Mouse (Mus musculus) MEL-GATA-1-ER (cell line): ENCODE measurements around the gene Sergef.
"Not testable (repeated sequence)": the region's sequence is repeated elsewhere in the genome, so short reads cannot be mapped to it uniquely, and the experiment has no call there.

Experiments
- DNase-seq: peaks from one replicate; pipeline ENCODE4 v3.0.0-alpha.2; 2012; ENCODE audit warnings: low read depth; ENCODE audit errors: extremely low read depth

The Sergef gene

DNA sequence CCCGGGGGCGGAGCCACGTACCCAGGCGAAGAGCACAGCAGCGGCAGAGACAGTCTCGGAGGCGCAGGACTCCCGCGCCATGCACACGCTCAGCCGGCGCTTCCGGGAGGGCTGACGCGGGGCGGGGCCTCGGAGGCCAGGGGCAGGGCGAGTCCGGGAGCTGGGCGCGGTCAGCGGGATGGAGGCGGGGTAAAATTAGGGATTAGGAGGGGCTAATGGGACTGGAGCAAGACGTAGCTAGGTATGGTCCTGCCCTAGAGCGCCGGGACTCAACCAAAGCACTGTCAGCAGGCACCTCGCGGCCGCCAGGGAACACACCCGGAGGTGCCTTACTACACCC, at the start of gene Sergef:
TSS of gene Sergef (minus strand) at position 116 of the 340 bp plus-strand sequence.
- peak; percentile 65 for DNase-seq

DNA sequence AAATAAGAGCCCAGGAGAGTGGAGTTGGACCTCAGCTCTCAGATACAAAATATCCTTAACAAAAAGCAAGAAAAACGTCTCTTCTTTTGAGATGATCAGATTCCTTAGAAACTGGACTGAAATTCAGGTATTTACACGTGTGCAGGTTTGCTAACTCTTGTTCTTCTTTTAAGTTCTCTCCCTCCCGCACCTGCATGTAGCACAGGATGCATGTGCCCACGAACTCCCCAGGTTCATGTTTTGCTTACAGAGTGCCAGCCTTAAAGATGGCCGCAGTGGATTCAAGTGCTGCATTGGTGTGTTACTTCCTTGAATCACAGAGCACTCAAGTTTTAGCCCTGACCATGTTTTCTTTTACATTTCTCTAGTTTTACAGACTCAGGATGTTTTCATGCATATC, 47.2 kb upstream of the Sergef start:
- no peak for DNase-seq

DNA sequence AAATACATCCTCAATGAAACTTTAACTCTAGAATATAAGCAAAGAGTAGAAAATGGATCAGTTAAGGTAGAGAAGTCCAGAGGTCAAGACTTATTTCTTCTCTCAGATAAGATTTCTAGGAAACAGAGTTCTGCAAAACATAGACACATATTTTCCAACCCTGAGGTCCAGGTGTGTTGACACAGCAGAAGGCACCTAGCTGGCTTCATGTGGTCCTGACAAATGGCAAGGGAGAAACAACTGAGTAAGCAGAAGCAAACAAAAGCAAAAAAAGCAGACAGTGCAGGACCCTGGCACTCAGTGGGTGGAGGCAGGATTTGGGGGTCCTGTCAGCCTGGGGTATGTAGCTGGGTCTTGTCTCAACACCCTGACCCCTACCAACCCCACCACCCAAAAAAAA, 41.1 kb upstream of the Sergef start:
- DNase-seq = no peak

DNA sequence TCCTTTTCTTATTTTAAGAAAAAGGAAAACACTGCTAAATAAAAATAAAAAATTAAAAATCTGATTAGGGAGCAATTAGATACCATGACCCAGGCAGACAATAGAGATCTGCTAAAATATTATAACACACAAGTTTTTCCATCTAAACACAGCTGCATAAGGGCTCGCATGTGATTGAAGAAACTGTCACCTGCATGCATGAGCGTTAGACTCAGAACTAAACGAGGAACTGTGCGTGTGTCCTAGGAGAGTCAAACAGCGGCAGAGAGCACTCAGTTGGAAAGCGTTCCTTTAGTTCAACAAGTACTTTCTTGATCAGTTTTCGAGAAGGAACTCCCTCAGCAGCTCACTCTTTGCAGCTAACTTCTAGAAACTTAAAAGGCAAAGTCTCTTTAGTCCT, 39.4 kb upstream of the Sergef start:
- not testable (repeated sequence) for DNase-seq

DNA sequence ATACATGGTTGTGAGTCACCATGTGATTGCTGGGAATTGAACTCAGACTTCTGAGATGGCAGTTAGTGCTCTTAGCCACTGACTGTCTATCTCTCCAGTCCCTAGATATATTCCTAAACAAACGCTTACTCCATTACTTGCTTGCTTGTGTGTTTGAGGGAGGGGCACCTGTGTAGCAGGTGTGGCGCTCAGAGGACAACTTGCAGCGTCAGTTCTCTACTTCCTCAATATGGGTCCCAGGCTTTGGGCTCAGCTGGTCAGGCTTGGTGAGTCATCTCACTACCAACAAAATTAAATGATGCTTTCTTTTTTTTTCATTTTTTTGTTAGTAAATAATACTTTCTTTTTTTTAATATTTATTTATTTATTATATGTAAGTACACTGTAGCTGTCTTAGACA, 38.8 kb upstream of the Sergef start:
- no peak for DNase-seq

DNA sequence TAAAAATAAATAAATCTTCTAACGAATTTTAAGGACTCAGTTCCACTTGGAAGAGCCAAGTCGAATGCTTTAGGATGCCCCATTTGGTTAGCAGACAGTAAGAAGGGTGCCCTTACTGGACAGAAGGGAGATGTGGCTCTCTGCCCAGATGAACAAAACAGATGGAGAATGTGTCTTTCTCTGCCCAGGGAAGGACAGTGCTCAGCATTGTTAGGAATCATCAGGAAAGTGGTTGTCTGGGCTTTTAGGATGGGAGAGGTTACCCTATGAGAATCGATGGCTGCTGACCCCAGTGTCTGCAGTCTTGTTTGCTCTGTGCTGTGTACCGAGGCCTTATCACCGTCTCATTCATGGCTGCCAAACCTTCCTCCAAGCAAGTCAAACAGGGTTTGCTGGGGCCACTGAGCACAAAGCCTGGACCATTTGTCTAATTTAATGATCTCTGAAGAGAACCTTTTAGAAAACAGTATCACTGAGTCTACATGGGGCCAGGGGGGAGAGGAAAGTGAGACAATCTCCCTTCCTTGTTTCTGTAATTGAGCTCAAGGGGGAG, 37.3 kb upstream of the Sergef start:
- no peak for DNase-seq

DNA sequence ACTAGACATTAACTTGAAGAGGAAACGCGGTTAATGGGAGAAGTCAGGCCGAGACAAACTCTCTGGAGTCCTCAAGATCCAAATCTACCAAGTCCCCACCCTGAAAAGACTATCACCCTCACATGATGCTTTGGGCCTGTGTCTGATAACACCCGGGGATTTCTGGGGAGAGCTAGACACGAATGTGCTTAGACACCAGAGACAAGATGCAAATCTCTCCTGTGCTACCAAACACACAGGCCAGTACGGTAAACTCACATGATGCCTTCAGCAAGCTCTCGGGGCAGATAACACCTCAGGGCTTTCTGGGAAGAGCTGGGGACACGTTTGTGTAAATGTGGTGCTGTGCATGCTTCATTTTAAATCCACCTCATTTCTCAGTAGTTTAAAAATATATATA, 36.3 kb upstream of the Sergef start:
- DNase-seq = no peak

DNA sequence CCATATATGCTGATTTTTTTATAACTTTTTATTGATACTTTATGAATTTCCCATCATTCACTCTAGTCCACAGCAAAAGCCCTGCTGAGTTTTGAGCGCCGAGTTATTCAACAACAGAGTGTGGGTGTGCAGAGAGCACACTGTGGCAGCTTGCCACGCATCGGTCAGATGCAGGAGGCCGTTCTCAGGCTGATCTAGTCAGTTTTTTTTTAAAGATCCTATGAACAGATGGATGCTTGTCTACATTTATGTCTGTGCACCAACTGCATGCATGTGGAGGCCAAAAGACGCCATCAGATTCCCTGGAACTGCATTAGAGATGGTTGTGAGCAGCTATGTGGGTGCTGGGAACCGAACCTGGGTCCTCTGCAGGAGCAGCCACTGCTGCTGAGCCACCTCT, 35.5 kb upstream of the Sergef start:
- DNase-seq = no peak

DNA sequence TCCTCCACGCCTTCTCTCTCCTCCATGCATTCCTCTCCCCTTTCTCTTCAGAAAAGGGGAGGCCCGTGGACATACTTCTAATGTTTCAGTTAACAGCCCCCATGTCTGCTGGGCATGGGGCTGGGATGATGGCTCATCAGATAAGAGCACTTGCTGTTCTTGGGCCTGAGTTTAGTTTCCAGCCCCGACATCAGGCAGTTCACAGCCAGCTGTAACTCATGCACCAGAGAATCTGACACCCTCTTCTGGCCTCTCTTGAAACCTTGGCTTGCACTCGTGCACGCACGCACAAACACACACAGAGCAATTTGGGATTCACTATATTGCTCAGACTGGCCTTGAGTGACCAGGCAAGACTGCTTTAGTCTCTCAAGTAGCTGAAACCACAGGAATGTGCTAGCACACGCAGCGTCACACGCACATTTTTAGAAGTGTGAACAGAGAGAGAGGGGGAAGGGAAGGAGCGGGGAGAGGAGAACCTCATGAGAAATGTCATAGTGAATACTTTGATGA, 32.6 kb upstream of the Sergef start, which contains the start of gene Tph1:
TSS of gene Tph1 (minus strand) at position 378 of the 513 bp plus-strand sequence.
- DNase-seq = no peak

DNA sequence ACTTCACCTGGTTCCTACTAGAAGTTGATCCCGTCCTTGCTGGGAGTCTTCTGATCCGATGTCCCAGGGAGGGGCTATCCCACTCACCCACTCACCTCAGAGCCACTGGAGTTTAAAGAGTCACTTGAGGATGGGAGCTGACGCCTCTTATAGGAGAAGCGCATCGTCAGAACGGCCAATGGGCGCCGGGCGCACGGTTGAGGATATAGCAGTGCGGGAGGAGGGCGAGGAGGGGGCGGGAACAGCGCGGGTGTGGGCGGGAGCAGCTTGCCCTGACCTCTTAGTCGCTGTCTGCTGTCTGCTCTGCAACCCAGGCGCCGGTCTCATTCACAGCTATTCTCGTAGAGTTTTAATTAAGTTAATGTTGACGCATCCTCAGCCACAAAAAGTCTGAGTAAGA, 27.6 kb upstream of the Sergef start:
- no peak for DNase-seq

DNA sequence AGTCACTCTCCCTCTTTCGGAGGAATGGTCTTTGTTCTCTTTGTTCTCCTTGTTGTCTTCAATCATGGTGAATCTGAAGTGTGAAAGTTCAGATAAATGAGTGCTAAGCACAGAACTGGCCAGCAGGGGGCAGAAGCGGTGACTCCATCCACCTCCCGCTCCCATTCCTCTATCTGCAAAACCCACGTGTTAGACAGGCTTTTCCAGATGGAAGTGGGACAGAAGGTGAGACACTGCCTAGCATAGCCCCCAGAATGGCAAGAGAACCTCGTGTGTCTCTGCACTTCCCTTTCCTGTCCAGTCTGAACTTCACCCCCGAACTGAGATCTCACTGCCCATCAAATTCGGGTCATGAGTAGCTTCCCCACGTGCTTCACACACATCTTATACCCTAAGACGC, 25.6 kb upstream of the Sergef start:
- peak; percentile 30 for DNase-seq

DNA sequence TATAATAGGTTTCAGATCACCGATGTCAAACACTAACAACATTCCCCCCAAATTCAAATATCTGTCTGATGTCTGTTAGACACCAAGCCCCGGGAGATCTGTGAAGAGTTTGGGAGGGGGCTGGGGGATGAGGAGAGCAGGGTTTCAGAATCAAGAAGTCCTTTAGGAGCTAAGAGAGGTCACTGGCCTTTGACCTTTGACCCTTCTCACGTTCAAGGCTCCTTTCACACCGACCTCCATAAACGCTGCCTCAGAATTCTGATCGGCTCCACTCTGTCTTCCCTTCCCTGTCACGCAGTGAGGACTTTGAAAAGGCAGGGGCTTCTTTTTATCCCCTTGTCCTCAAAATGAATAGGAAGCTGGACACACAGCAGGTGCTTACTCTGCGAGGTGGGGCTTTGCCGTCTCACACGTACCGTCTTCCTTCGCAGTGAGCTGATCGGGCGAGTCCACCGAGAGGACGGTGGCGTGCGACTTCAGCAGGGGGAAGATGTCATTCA, 22.0 kb upstream of the Sergef start:
- DNase-seq = no peak

DNA sequence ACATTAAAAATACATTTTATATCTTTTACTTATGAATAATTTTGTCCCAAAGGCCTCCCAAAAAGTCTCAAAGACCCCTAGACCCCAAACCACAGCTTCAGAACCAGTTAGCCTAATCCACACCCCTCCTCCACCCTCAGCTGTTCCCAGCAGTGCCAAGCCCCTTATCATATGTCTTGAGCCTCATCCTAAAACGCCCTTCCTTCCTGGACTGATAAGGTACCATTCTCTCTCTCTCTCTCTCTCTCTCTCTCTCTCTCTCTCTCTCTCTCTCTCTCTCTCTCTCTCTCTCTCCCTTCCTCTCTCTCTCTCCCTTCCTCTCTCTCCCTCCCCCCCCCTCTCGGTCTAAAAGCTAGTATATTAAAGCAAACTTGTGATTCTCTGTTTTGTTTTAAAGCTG, 12.7 kb upstream of the Sergef start:
- DNase-seq = peak; percentile 43

DNA sequence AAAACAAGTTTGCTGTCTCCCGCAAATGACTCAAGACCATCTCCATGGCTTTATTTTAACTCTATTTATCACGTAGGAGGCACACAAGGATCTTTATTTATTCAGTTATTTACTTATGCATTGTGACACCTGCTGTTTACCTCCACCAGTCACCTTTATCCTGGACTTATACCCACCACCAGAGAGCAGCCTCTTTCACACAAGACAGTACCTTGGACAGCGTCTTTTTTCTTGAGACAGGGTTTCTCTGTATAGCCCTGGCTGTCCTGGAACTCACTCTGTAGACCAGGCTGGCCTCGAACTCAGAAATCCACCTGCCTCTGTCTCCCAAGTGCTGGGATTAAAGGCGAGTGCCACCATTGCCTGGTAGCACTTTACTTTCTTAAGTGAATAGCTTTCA, 10.6 kb upstream of the Sergef start:
- not testable (repeated sequence) for DNase-seq

DNA sequence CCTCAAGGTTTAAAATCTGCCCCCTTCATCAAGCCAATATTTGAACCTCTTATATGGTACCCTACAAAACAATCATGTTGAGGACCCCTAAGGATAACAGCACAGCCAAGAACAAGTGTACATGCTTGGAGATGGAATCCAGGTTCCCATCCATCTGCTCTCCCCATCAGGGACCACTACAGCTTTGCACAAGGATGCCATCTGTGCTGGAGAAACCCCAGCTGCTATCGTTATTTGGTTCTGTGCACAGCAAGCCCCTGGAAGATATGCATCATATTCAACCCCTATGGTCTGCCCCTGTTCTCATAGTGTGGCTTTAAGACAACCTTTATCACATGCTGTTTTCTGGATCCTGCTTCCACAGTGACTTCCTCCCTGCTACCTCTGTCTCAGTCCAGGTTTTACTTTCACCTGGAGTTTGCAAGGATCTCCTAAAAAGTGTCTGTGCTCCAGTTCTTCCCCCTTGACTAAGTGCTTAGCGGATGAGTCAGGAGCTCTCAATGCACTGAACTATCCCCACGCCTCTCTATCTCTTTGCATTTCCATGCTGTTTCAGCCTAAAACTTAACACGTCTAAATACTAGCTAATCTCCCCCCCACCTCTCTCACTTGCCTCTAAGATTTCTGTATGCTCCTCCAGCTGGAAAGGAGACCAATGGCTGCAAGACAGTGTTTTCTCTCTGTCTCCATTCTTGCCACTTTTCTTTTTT, 9.0 kb upstream of the Sergef start:
- DNase-seq = no peak

DNA sequence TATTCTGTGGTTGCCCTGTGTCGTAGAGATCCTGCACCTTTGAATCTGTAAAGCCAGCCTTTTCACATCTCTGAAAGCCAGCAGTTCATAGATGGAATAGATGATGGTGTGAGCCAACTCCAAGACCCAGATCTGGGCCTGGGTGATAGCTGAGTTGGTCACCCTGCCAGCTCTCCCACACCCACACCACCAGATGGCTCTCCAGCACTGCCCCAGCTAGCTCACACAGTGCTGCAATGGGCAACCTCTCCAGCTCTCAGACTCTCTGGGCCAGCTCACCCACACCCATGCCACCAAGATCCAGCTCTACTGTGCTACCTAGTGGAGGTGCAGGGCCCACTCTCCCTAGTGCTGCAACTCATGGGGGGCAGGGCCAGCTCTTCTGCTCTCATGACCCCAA, 3.6 kb upstream of the Sergef start:
- no peak for DNase-seq

DNA sequence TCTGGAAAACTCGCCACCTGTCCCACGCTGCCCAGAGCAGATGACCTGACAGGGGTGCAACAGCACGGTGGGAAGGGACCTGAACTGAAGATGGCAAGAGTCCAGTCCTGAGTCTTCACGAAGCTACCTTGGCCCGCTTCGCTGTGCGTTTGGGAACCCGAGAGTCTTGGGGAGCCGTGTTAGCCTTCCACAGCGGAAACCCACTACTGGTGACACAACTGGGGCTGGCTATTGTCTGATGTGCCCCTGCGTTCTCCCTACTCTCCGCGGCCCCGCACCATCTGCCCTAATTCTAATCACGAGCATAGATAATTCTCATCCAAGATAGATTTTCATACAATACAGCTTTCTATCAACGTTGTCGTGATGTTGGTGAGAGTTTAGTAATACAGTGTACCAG, 455 bp upstream of the Sergef start:
- no peak for DNase-seq

DNA sequence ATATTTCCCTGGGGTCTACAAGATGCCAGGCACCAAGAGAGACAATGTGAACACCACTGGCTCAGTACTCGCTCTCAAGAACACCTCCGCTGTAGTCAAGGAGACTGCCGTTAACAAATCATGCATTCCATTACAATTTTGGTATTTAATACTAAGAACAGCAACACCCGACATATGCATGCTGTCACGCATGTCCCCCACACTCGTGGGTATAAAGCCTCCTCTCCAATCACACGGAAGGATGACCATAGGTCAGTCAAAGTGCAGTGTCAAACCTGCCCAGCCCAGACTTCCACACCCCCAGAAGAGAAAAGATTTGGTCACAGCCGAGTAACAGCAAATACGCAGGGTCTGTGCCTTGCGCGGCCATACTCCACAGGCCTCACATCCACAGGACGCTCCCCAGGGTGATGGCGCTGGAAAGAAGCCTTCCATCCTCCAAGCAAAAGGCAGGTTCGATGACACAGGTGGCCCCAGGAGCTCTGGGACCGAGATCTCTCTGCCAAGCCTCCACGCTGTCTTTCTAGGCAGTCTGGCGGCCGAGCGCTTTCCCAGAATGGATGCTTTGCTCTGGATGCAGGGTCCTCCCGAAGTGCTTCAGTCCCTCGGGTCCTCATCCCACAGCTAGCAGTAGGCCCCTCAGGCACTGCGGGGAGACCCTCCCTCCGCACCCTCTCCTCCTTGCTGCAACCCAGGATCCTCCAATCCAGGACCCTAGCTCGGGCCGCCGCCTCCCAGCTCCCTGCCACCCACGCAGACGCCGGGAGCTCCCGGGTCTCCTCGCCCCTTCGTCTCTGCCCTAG, 517 bp downstream of the Sergef start:
- DNase-seq = no peak

DNA sequence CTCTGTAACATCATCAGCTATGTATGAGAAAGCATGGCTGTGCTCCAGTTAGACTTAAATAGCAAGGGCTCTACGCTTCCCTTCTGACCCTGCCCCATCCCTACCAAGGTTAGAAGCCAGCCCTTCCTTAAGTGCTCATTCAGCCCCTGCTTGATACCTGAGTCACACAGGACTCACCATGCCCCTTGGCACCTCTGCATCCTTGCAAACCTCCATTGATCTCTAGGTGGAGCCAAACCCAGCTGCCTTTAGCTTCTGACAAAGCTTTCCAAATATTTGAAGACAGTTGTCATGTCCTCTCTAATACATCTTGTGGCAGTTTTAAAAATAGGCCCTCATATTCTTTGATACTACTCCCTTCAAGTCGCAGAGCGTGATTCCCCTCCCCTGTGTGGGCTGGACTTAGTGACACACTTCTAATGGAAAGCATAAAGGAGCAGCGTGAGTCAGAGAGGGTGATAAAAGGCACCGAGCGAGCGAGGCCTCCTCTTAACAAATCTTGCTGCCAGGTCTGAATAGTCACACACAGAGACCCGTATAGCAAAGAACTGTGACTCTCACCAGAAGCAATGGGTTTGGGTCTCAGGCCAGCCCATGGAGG, 11.1 kb downstream of the Sergef start:
- DNase-seq = no peak

DNA sequence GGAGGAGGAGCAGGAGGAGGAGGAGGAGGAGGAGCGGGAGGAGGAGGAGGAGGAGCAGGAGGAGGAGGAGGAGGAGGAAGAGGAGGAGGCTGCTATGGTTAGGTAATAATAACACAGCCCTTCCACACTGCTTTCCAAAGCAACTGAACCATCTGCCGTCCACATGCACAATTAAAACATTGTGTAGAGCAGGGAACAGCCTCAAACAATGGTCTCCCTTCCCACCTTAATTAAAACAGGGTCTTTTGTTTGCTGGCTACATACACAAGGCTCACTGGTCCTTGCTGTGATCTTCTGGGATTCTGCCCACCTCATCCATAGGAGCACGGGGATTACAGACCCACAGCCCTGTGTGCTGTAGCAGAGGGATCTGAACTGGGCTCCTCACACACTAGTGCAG, 15.6 kb downstream of the Sergef start:
- DNase-seq = no peak

DNA sequence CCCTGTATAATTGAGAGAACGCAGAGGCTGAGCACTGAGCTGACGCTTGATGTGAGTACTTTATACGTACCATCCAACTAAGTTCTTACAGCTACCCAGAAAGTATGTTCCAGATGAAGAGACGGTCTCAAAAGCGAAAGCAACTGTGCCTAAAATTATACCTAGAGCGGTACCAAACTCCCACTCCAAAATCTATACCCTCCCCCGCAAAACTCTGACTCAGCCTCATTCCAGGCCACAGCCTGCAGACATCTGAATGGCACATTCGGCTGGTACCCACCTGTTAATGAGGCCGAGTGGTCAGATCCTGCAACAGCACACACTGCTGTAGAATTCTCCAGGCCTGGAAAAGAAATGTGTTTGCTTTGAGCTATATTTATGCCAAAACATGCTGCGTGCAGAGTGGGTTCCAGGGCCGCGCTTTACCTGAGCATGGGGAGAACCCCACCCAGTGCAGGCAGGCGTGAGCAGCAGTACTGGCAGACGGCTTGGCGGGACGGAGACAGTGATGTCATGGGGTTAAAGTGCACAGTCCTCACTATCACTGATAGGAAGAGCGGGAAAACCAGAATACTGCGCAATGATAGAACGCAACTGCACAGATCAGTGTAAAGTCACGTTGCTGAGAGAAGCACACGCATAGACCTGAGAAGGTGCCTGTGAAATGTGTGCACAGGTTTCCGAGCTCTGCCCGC, 21.0 kb downstream of the Sergef start:
- DNase-seq = no peak
